Mouse (Mus musculus) forebrain, embryonic 16.5 days (tissue): ENCODE results near the gene Grin2b. TPM values are rescaled to one million over a fixed set of nuclear protein-coding genes. Genes with fewer than 3 reads are reported as not detected.

Experiments used
- microRNA-seq: library from miRNA; unstranded; fragments of <30 nt; microRNA quantifications from one replicate; pipeline ENCODE4, GENCODE M21; 2017
- polyA plus RNA-seq: library from polyadenylated mRNA; unstranded; fragments of >200 nt; fragmentation: Nextera tagmentation; extraction: Ambion mirVana; gene quantifications from 2 replicates; pipeline ENCODE4 v1.2.1, GENCODE M21; 2015

Gene Grin2b
- polyA plus RNA-seq, 1 experiment from 2014 or later = 114 TPM

Small RNAs within 50 kb of the gene (microRNA-seq; reads per million reads assigned to microRNA genes)
- gene Gm22892 = not detected

Other genes starting within 250 kb of the Grin2b start
- not detected in 2 replicates for gene Gm8994, start 154.0 kb upstream of the Grin2b start, polyA plus RNA-seq
- not detected in 2 replicates for gene E330021D16Rik, start 242.1 kb upstream of the Grin2b start, polyA plus RNA-seq